Mouse (Mus musculus): ENCODE data around the gene Tmem211.

- TF ChIP-seq MEF2A (IDR thresholded peaks at IDR 0.05; ENCODE audit: borderline replicate concordance, low read depth, low read length) (no peak), E2F4 (IDR thresholded peaks at IDR 0.05; ENCODE audit: insufficient replicate concordance, low read depth, low read length) (no peak), POLR2A (IDR thresholded peaks at IDR 0.05; ENCODE audit: low read depth, low read length) (no peak), HCFC1 (IDR thresholded peaks at IDR 0.05; ENCODE audit: low read depth, low read length) (no peak), CTCF (conservative IDR thresholded peaks at IDR 0.05 in 1 of 2, IDR thresholded peaks at IDR 0.05 in 1 of 2; ENCODE audit: low read depth in 2 of 2, low read length in 2 of 2) (peak; percentile 68 to 70)
Measured at GRCm38 (mm10) chr5:113226632-113227102, at the start of gene Tmem211.
